Mouse (Mus musculus) midbrain, embryonic 12.5 days (tissue): ENCODE measurements around the gene Sgf29. TPM values are rescaled to one million over a fixed set of nuclear protein-coding genes. Genes with fewer than 3 reads are reported as not detected.
"Not testable (repeated sequence)": the region's sequence is repeated elsewhere in the genome, so short reads cannot be mapped to it uniquely, and the experiment has no call there.

Experiments used
- ATAC-seq: fragments of 200-750 bp; cut with Nextera tagmentation; 2 replicates; pipeline ENCODE4 v1.8.0; 2017; ENCODE audit warnings: low read depth, moderate TSS enrichment, moderate library complexity; ENCODE audit not compliant: low FRiP score
- H3K27ac ChIP-seq: fragments of 300-500 bp; sonication (generic); replicated peaks from 2 replicates; pipeline ENCODE4 v1.5.1; 2016; ENCODE audit warnings: mild to moderate bottlenecking
- H3K27me3 ChIP-seq: fragments of 300-500 bp; sonication (generic); 2 replicates; pipeline ENCODE4 v1.6.1; 2016; ENCODE audit warnings: mild to moderate bottlenecking
- H3K36me3 ChIP-seq: fragments of 300-500 bp; sonication (generic); 2 replicates; pipeline ENCODE4 v1.6.1; 2016
- H3K4me1 ChIP-seq: fragments of 300-500 bp; sonication (generic); 2 replicates; pipeline ENCODE4 v1.6.1; 2016
- H3K4me2 ChIP-seq: fragments of 300-500 bp; sonication (generic); replicated peaks from 2 replicates; pipeline ENCODE4 v1.6.1; 2016; ENCODE audit warnings: mild to moderate bottlenecking, moderate library complexity
- H3K4me3 ChIP-seq: fragments of 300-500 bp; sonication (generic); 2 replicates; pipeline ENCODE4 v1.5.1; 2016; ENCODE audit warnings: mild to moderate bottlenecking
- H3K9ac ChIP-seq: fragments of 300-500 bp; sonication (generic); replicated peaks from 2 replicates; pipeline ENCODE4 v1.6.1; 2016; ENCODE audit warnings: mild to moderate bottlenecking, moderate library complexity
- H3K9me3 ChIP-seq: fragments of 300-500 bp; sonication (generic); 2 replicates; pipeline ENCODE4 v1.6.1; 2016; ENCODE audit warnings: mild to moderate bottlenecking
- WGBS: fragments of 180-500 bp; shearing (Covaris S2); methylation state at CpG from one replicate; pipeline ENCODE4 v1.1.7; 2016; 5-methylcytosine and 5-hydroxymethylcytosine counted together
- polyA plus RNA-seq: library from polyadenylated mRNA; unstranded; fragments of >200 nt; fragmentation: Nextera tagmentation; extraction: Ambion mirVana; gene quantifications from 2 replicates; pipeline ENCODE4 v1.2.1, GENCODE M21; 2016

The Sgf29 gene
- polyA plus RNA-seq, 1 experiment from 2014 or later = 46.4 TPM

DNA sequence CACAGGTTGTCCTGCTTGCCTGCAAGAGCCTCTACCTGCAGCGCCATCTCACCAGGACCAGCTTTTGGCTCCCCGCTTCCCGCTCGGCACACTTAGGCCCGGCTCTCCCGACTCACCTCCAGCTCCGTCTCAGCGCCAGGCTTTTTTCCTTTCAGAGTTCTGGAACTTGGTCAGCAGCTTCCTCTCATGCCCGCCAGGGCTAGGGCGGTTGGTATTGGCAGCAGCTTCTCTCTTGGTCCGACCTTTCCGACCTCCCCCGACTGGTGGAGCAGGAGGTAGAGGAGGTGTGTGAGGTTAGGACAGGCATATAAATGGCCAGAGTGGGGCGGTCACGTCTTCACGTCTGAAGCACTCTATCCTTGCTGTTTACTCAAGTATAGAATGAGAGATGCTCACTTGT, 24.3 kb upstream of the Sgf29 start:
- no peak overlapping the region for H3K4me2 ChIP-seq
- H3K27ac ChIP-seq = no peak overlapping the region
- H3K27me3 ChIP-seq = peaks cover 4% of the 10 kb centered on the region; the same call in 1 of the 2 replicates
- H3K4me1 ChIP-seq = no peaks in the 10 kb centered on the region
- no peak overlapping the region for H3K4me3 ChIP-seq
- no peaks in the 10 kb centered on the region for H3K9me3 ChIP-seq
- H3K36me3 ChIP-seq = no peaks in the 10 kb centered on the region
- no peak overlapping the region for H3K9ac ChIP-seq
- WGBS = 77% methylated on average over 16 of the region's 16 CpGs
- no peak for ATAC-seq

DNA sequence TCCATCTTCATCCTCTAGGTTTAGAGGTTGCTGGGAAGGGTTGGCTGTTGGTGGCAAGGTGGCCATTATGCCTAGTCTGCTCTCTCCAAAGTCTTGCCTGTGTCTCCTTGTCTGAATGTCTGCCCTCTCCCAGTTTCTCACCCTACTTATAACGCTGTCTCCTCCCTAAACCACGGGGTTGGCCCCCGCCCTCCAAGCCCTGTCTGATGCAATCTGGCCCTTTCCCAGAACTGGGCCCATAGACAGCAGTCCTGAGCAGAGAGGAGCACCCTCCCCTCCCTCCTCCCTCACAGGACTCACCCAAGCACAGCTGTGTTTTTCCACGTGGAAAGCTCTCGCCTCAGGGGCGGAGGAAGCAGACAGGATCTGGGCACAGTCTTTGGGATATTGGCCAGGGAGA, 23.7 kb upstream of the Sgf29 start:
- Histone ChIP-seq H3K36me3 (no peaks in the 10 kb centered on the region), H3K9ac (no peak overlapping the region), H3K4me2 (no peak overlapping the region), H3K27me3 (peaks cover 4% of the 10 kb centered on the region; the same call in 1 of the 2 replicates), H3K4me1 (no peaks in the 10 kb centered on the region), H3K4me3 (no peak overlapping the region), H3K9me3 (no peaks in the 10 kb centered on the region), H3K27ac (no peak overlapping the region)
- WGBS = 59% methylated on average over 6 of the region's 6 CpGs
- ATAC-seq = no peak

DNA sequence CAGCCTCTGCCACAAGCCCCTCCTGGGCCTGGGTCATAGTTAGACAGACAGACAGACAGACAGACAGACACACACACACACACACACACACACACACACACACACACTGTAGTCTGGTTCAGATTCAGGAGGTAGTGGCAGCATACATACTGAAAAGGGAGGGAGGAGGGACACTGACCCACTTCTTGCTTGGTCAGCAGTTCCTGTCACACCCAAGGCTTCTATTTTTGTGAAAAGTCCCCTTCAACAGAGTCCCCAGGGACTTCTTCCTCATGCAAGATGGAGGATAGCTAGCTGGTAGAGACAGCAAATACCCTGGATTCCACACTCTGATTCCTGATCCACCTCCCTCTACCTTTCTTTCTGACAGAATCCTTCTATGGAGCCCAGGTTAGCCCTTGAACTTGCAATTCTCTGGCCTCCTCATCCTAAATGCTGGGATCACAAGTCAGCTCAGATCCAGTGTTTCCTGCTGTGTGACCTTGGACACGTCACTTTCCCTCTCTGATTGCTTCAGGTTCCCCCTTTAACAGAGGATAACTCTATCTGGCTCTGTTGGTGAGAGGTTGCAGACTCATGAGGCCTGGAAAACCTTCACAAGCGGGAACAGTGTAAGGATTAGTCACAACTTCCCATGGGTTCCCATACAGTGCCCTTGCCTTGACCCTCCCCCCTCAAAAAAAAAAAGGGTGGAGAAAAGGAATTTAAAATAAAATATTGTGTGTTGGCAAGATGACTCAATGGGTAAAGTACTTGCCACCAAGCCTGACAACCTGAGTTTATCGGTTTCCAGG, 23.1 kb upstream of the Sgf29 start:
- Histone ChIP-seq H3K27ac (no peak overlapping the region), H3K36me3 (no peaks in the 10 kb centered on the region), H3K4me1 (no peaks in the 10 kb centered on the region), H3K9ac (no peak overlapping the region), H3K4me3 (no peak overlapping the region), H3K27me3 (peaks cover 4% of the 10 kb centered on the region; the same call in 1 of the 2 replicates), H3K9me3 (no peaks in the 10 kb centered on the region), H3K4me2 (no peak overlapping the region)
- ATAC-seq = no peak
- WGBS = 81% methylated on average over 3 of the region's 3 CpGs

DNA sequence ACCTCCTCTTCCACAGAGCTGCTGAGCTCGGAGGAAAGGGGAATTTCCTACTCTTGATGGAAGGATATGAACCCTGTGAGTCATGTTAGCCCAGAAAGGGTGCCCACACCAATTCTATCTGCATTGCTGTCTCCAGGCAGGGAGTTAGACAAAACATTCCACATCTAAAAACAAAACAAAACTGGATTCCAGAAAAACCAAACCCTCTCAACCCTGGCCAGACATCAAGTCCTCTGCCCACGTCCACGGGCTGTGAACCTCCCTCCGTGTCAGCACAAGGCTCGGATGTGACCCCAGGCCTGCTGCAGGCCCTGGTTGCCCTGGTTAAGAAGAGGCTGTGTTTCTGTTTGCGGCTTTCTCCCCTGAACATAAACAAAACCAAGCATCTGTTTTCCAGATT, 21.0 kb upstream of the Sgf29 start:
- Histone ChIP-seq H3K36me3 (no peaks in the 10 kb centered on the region), H3K9me3 (no peaks in the 10 kb centered on the region), H3K27ac (no peak overlapping the region), H3K9ac (no peak overlapping the region), H3K4me1 (no peaks in the 10 kb centered on the region), H3K4me2 (no peak overlapping the region), H3K4me3 (no peak overlapping the region), H3K27me3 (no peaks in the 10 kb centered on the region)
- WGBS = 77% methylated on average over 6 of the region's 6 CpGs
- no peak for ATAC-seq

DNA sequence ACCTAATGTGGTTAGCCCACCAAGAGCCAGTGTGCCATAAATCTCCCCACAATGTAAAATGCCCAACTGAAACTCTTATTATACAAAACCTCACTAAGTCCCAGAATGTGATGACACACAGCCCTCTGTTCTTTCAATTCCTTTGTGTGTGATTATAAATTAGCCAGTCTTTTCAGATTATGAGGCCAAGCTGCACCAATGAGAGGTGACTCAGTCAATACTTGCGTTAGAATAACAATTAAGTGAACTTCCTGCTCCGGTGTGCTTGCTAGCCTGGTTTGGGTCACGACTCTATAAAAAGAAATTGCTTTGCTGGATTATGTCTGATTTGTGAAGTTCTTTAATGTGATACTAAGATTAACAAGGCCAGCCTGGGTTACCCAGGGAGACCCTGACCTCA, 19.2 kb upstream of the Sgf29 start:
- ATAC-seq = no peak
- WGBS = 26% methylated on average over 3 of the region's 3 CpGs
- no peaks in the 10 kb centered on the region for H3K27me3 ChIP-seq
- no peaks in the 10 kb centered on the region for H3K9me3 ChIP-seq
- H3K36me3 ChIP-seq = no peaks in the 10 kb centered on the region
- no peak overlapping the region for H3K4me2 ChIP-seq
- no peak overlapping the region for H3K4me3 ChIP-seq
- H3K27ac ChIP-seq = no peak overlapping the region
- H3K9ac ChIP-seq = no peak overlapping the region
- no peaks in the 10 kb centered on the region for H3K4me1 ChIP-seq

DNA sequence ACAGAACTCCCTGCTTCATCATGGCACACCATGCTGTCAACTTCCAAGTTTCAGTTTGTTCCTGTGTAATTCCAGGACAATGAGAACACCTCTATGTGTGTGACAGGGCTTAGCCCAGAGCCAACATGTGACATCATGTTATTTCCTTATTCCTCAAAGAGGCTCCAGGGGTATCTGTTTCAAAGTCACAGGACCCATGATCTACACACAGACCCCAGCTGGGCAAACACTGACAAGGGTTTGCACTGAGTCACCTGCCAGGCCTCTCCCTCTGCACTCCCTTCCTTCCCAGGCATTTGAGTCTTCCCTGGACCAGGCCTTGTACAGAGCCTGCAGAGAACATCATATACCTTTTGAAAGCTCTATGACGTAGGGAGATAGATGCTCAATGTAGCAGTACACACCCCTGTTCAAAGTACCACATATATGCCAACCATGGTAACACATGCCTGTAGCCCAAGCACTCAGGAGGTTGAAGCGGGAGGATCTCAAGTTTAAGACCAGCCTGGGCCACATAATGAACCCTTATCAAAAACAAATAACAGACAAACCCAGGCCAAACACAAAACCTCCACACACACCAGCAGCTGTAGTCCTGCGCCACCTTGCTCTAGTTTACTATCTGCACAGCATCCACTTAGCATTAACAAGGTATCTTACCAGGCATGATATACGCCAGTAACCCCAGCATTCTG, 18.1 kb upstream of the Sgf29 start, which contains the start of gene Nupr1:
Gene Nupr1, minus strand, starts transcription at position 38 of the 695 bp plus-strand sequence.
- Histone ChIP-seq H3K4me1 (no peaks in the 10 kb centered on the region), H3K36me3 (no peaks in the 10 kb centered on the region), H3K4me2 (no peak within 1 kb of the TSS), H3K9me3 (no peaks in the 10 kb centered on the region), H3K4me3 (no peak within 1 kb of the TSS), H3K27me3 (no peaks in the 10 kb centered on the region), H3K9ac (no peak within 1 kb of the TSS), H3K27ac (no peak within 1 kb of the TSS)
- ATAC-seq = no peak
- WGBS = 92% methylated on average over 4 of the region's 4 CpGs

DNA sequence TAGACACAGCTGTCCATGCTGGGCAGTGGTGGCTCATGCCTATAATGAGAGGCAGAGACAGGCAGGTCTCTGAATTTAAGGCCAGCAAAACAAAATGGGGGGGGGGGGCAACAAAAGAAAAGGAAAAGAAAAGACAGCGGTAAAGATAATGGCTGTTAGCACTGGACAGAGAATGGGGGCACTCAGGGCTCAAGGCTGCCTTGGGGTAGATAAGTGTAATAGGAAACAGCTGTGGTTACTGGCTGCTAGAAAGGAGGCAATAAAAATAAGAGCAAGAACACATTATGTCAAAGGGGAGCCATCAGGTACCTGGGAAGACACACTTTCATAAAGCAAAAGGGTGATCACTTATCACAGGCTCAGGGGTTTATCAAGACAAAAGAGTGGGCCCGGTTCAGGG, 16.6 kb upstream of the Sgf29 start:
- no peaks in the 10 kb centered on the region for H3K36me3 ChIP-seq
- H3K9me3 ChIP-seq = no peaks in the 10 kb centered on the region
- no peak for ATAC-seq
- no peak overlapping the region for H3K27ac ChIP-seq
- no peaks in the 10 kb centered on the region for H3K4me1 ChIP-seq
- no peak overlapping the region for H3K4me2 ChIP-seq
- no peak overlapping the region for H3K4me3 ChIP-seq
- 89% methylated on average over 2 of the region's 2 CpGs for WGBS
- H3K9ac ChIP-seq = no peak overlapping the region
- H3K27me3 ChIP-seq = no peaks in the 10 kb centered on the region

DNA sequence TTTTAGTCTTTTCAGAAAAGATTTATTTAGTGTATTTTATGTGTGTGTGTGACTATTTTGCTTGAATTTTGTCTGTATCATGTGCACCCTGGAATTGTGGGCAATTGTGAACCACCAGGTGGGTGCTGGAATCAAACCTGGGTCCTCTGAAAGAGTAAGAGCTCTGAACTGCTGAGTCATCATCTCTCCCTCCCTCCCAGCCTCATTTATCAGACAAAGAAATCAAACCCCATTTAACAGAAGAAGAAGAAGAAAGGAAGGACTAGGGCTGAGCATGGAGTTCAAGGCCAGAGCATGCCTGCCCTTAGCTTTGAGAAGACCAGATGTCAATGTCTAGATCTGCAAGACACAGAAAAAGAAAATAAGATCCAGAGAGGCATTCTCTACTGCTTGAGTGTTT, 13.7 kb upstream of the Sgf29 start:
- no peak overlapping the region for H3K9ac ChIP-seq
- H3K9me3 ChIP-seq = no peaks in the 10 kb centered on the region
- no peak for ATAC-seq
- H3K4me1 ChIP-seq = no peaks in the 10 kb centered on the region
- no peak overlapping the region for H3K4me3 ChIP-seq
- 0 out of 2 replicates have a peak, but pooled peaks cover 6% of the 10 kb centered on the region for H3K27me3 ChIP-seq
- no peak overlapping the region for H3K27ac ChIP-seq
- H3K4me2 ChIP-seq = no peak overlapping the region
- H3K36me3 ChIP-seq = no peaks in the 10 kb centered on the region

DNA sequence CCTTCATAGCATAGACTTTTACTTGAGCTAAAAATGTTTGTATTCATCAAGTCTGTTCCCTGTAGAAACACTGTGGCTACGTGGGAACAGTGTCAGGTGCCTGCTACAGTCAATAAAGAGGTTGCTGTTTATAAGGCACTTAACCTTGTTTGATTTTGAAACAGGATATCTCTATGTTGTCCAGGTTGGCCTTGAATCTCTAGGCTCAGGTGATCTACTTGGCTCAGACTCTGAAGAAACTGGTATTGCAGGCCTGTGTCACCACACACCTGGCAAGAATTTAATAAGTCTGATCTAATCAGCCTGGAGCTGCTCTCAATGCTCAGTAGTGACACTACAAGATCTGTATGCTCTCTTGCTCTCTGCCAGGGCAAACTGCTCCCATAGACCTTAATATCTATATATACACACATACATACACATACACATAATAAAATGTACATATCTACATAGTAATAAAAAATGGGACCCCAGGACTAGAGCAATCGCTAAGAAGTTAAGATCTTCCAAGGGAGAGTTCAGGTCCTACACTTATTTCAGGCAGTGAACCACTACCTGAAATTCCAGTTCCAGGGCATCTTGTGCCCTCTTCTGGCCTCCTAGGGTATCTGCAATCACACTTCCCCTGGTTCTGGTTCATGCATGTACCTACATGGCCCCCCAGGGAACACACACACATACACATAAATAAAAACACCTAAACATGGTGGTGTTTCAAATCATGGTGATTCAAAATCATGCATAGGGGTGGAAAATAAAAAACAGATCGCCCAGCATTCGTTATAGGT, 12.2 kb upstream of the Sgf29 start:
- WGBS = 19% methylated on average over 4 of the region's 4 CpGs

DNA sequence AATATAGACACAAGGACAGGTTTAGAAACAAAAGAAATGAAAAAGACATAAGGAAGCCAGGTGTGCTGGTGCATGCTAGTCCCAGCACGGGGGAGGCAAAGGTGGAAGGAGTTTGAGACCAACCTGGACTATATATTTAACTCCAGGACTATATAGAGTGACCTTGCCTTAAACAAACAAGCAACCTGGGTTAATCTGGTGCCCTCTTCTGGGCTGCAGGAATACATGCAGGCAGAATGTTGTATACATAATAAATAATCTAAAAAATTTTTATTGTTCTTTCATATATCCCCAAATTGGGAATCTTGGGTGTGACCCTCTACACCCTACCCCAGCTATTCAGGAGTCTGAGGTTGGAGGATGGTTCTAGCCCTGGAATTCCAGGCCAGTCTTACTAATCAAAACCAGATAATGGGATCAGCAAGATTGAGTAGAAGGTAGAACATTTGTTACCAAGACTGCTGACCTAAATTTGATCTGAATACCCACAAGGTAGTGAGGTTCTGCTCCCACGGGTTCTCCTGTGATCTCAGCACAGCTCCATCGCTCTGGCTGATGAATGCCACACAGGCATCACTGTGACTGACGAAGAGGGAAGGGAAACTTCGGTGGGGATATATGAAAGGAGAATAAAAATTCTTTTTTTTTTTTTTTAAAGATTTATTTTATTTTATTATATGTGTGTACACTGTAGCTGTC, 6.4 kb upstream of the Sgf29 start:
- H3K4me2 ChIP-seq = no peak overlapping the region
- no peaks in the 10 kb centered on the region for H3K36me3 ChIP-seq
- H3K9me3 ChIP-seq = no peaks in the 10 kb centered on the region
- no peak overlapping the region for H3K4me3 ChIP-seq
- no peak overlapping the region for H3K9ac ChIP-seq
- no peak for ATAC-seq
- H3K27ac ChIP-seq = no peak overlapping the region
- no peaks in the 10 kb centered on the region for H3K4me1 ChIP-seq
- WGBS = 76% methylated on average over 5 of the region's 5 CpGs
- 0 out of 2 replicates have a peak, but pooled peaks cover 6% of the 10 kb centered on the region for H3K27me3 ChIP-seq

More for the DNA sequence above, 12.2 kb upstream of the Sgf29 start:
- no peaks in the 10 kb centered on the region for H3K9me3 ChIP-seq
- H3K4me3 ChIP-seq = no peak overlapping the region
- H3K27ac ChIP-seq = no peak overlapping the region
- no peaks in the 10 kb centered on the region for H3K36me3 ChIP-seq
- H3K9ac ChIP-seq = no peak overlapping the region
- H3K4me1 ChIP-seq = no peaks in the 10 kb centered on the region
- no peak for ATAC-seq
- 0 out of 2 replicates have a peak, but pooled peaks cover 6% of the 10 kb centered on the region for H3K27me3 ChIP-seq
- H3K4me2 ChIP-seq = no peak overlapping the region

DNA sequence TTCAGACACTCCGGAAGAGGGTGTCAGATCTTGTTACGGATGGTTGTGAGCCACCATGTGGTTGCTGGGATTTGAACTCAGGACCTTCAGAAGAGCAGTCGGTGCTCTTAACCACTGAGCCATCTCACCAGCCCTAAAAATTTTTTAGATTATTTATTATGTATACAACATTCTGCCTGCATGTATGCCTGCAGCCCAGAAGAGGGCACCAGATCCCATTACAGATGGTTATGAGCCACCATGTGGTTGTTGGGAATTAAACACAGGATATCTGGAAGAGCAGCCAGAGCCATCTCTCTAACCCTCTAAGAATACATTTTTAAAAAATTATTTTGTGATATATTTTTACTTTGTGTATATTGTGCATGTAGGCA, 5.9 kb upstream of the Sgf29 start:
- not testable (repeated sequence) for H3K4me3 ChIP-seq, H3K9ac ChIP-seq, ATAC-seq, H3K27me3 ChIP-seq, H3K27ac ChIP-seq, H3K9me3 ChIP-seq, H3K4me1 ChIP-seq, H3K4me2 ChIP-seq, H3K36me3 ChIP-seq
- WGBS = 70% methylated on average over 3 of the region's 3 CpGs
